Mouse (Mus musculus) heart, postnatal 0 days (tissue): ENCODE data around the gene Ryr3. TPM values are rescaled to one million over a fixed set of nuclear protein-coding genes. Genes with fewer than 3 reads are reported as not detected.

Source experiments
- ATAC-seq: fragments of 200-750 bp; cut with Nextera tagmentation; 2 replicates; pipeline ENCODE4 v1.8.0; 2017; ENCODE audit warnings: low read depth, moderate number of reproducible peaks, moderate library complexity; ENCODE audit not compliant: insufficient read depth
- DNase-seq: peaks from one replicate; pipeline ENCODE4 v3.0.0-alpha.2; 2016; ENCODE audit warnings: low spot score
- H3K27ac ChIP-seq: fragments of 300-500 bp; sonication (generic); 2 replicates; pipeline ENCODE4 v1.5.1; 2014; ENCODE audit warnings: low read depth, mild to moderate bottlenecking
- H3K27me3 ChIP-seq: fragments of 300-500 bp; sonication (generic); 2 replicates; pipeline ENCODE4 v1.6.1; 2014; ENCODE audit warnings: low read length, mixed read lengths; ENCODE audit not compliant: control insufficient read depth, insufficient read depth
- H3K36me3 ChIP-seq: fragments of 300-500 bp; sonication (generic); replicated peaks from 2 replicates; pipeline ENCODE4 v1.6.1; 2014; ENCODE audit warnings: low read length, mixed read lengths; ENCODE audit not compliant: control insufficient read depth, insufficient read depth
- H3K4me1 ChIP-seq: fragments of 300-500 bp; sonication (generic); 2 replicates; pipeline ENCODE4 v1.6.1; 2014; ENCODE audit warnings: antibody characterized with exemption; ENCODE audit not compliant: control insufficient read depth, insufficient read depth
- H3K4me2 ChIP-seq: fragments of 300-500 bp; sonication (generic); 2 replicates; pipeline ENCODE4 v1.6.1; 2014; ENCODE audit warnings: low read depth, mild to moderate bottlenecking, low read length, moderate library complexity
- H3K4me3 ChIP-seq: fragments of 300-500 bp; sonication (generic); 2 replicates; pipeline ENCODE4 v1.5.1; 2014; ENCODE audit warnings: low read depth, low read length
- H3K9ac ChIP-seq: fragments of 300-500 bp; sonication (generic); replicated peaks from 2 replicates; pipeline ENCODE4 v1.6.1; 2014; ENCODE audit warnings: low read depth, low read length, mixed read lengths
- H3K9me3 ChIP-seq: fragments of 300-500 bp; sonication (generic); replicated peaks from 2 replicates; pipeline ENCODE4 v1.6.1; 2016; ENCODE audit warnings: low read length; ENCODE audit not compliant: control insufficient read depth
- CTCF ChIP-seq: IDR thresholded peaks from 2 replicates; pipeline ENCODE4 v1.5.1; 2016; ENCODE audit warnings: antibody characterized with exemption, control low read depth, low read depth
- EP300 ChIP-seq: IDR thresholded peaks from 2 replicates; pipeline ENCODE4 v1.6.1; 2016; ENCODE audit warnings: antibody characterized with exemption, low read depth
- WGBS: fragments of 180-500 bp; shearing (Covaris S2); extraction: QIAGEN DNeasy Blood & Tissue Kit; methylation state at CpG from one replicate; pipeline ENCODE4 v1.1.7; 2014; 5-methylcytosine and 5-hydroxymethylcytosine counted together
- polyA plus RNA-seq: library from polyadenylated mRNA; unstranded; fragments of >200 nt; fragmentation: Nextera tagmentation; extraction: Ambion mirVana; gene quantifications from 2 replicates; pipeline ENCODE4 v1.2.1, GENCODE M21; 2015
- total RNA-seq: library from RNA; depleted of rRNA; stranded (reverse); fragments of >200 nt; gene quantifications from 2 replicates; pipeline ENCODE4 v1.2.3, GENCODE M21; 2014; ENCODE audit warnings: low replicate concordance

Gene Ryr3
- total and polyA plus RNA-seq, 2 experiments from 2014 or later: 4.1 to 14.4 TPM

DNA sequence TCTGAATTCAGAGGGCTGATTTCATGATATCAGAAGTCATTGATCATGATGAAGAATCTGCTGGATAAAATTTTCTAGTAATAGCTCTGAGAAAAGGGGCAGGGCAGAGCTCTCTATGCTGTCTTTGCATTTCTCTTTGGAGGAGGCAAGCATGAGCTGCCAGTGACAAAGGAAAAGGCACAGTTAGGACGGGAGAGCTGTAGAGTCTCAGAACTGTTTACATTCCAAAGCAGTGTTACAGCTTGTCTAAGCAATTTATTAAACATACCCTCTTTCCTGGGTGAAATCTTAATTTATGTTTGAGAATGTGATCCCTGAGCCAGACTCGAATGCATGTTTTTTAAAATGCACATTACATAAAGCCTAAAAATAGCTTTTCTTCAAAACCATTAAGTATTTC is 435.3 kb downstream of the Ryr3 start:
- no peak overlapping the region for H3K4me2 ChIP-seq
- H3K9me3 ChIP-seq: no peaks in the 10 kb centered on the region
- no peak for DNase-seq
- H3K36me3 ChIP-seq: no peaks in the 10 kb centered on the region
- no peak for ATAC-seq
- no peak overlapping the region for H3K4me3 ChIP-seq
- WGBS: 36% methylated on average over 2 of the region's 2 CpGs
- TF ChIP-seq CTCF: no peak
- no peak for TF ChIP-seq EP300
- no peaks in the 10 kb centered on the region for H3K27me3 ChIP-seq
- H3K9ac ChIP-seq: no peak overlapping the region
- H3K4me1 ChIP-seq: no peaks in the 10 kb centered on the region
- no peak overlapping the region for H3K27ac ChIP-seq

DNA sequence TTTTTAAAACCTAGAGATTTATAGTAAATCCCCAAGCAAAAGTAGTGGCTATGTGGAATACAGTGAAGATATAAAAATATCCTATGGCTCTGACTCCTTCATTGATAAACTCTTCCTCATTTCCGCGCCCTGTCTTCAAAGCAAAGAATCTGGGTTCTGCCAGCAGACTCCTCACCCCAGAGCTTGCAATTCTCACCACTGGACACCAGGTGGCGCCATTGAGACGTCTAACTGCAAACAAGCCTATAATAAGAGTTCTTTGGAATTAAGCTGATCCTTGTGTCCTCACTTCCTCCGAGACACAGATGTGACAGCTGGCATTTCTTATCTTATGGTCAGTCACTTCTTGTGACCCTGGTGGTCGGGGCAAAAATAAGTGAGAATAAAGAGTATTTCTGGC is 442.1 kb downstream of the Ryr3 start:
- no peaks in the 10 kb centered on the region for H3K9me3 ChIP-seq
- DNase-seq (peak; percentile 25), ATAC-seq (no peak)
- H3K9ac ChIP-seq: no peak overlapping the region
- no peaks in the 10 kb centered on the region for H3K36me3 ChIP-seq
- TF ChIP-seq CTCF: peak; percentile 72
- TF ChIP-seq EP300: no peak
- H3K4me3 ChIP-seq: no peak overlapping the region
- no peaks in the 10 kb centered on the region for H3K4me1 ChIP-seq
- 17% methylated on average over 6 of the region's 6 CpGs for WGBS
- H3K27ac ChIP-seq: no peak overlapping the region
- H3K27me3 ChIP-seq: no peaks in the 10 kb centered on the region
- H3K4me2 ChIP-seq: no peak overlapping the region

DNA sequence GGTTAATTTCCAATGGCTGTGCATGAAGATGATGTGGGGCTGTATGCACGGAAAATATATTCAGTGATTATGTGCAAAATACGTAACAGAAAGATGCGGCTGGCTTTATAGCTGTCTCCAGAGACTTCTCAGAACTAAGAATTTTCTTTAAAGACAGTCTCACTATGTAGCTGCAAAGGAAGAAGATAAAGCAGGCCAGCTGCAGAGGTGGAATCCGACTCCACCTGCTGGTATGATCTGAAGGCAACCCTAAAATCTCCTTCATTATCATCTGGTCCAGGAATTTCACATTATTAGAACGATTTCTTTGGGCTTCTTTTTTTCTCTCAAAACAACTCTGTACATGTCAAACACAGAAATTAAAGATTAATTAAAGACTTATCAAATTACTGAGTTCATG is 449.2 kb downstream of the Ryr3 start:
- no peak overlapping the region for H3K4me3 ChIP-seq
- ATAC-seq (no peak), DNase-seq (no peak)
- 70% methylated on average over 5 of the region's 5 CpGs for WGBS
- H3K27me3 ChIP-seq: no peaks in the 10 kb centered on the region
- no peak overlapping the region for H3K4me2 ChIP-seq
- H3K36me3 ChIP-seq: no peaks in the 10 kb centered on the region
- H3K9me3 ChIP-seq: no peaks in the 10 kb centered on the region
- TF ChIP-seq CTCF (peak; percentile 49), EP300 (no peak)
- no peak overlapping the region for H3K27ac ChIP-seq
- H3K4me1 ChIP-seq: no peaks in the 10 kb centered on the region
- H3K9ac ChIP-seq: no peak overlapping the region

DNA sequence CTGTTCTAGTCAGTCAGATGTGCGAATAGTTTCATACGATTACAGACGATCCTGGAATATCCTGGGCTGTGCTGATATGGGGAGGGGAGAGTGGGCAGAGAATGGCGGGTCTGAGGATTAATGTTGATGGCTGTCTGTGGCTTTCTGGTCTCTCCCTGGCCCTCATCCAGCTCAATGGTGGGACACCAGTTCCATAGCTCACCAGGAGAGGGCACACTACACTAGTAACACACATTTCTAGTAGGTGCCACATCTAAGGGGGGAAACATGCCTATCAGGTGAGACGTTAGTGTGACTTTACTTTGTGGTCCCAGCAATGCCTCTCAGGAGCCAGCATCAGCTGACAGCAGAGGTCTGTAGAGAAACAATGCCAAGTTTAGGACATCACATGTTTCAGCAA is 451.9 kb downstream of the Ryr3 start:
- Histone ChIP-seq H3K9ac (no peak overlapping the region), H3K27ac (no peak overlapping the region), H3K27me3 (no peaks in the 10 kb centered on the region), H3K4me1 (no peaks in the 10 kb centered on the region), H3K4me3 (no peak overlapping the region), H3K4me2 (no peak overlapping the region), H3K36me3 (no peaks in the 10 kb centered on the region), H3K9me3 (no peaks in the 10 kb centered on the region)
- ATAC-seq (no peak), DNase-seq (no peak)
- WGBS: 49% methylated on average over 5 of the region's 5 CpGs
- TF ChIP-seq CTCF (peak; percentile 46), EP300 (no peak)

DNA sequence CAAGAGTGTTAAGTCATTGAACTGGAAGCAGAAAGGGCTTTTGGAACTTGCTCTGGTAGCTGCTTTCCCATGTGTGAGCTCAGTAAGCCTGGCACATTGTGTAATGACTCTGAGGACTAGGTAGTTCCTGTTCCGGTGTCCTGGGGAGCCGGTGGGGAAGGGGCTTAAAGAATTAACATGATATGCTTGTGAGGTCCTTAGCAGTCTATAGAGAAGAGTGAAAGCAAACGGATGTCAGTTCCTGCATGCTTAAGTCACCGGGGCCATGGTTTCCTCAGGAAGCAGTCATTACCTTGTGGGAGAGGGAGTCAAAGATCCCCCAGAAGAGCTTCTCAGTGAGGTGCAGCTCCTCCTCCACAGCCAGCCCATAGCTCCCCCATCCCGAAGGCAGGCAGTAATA is 452.6 kb downstream of the Ryr3 start:
- H3K36me3 ChIP-seq: no peaks in the 10 kb centered on the region
- DNase-seq (no peak), ATAC-seq (no peak)
- no peak overlapping the region for H3K9ac ChIP-seq
- H3K27me3 ChIP-seq: no peaks in the 10 kb centered on the region
- TF ChIP-seq EP300 (no peak), CTCF (no peak)
- no peak overlapping the region; the same call in 1 of the 2 replicates for H3K4me2 ChIP-seq
- WGBS: 51% methylated on average over 5 of the region's 5 CpGs
- H3K27ac ChIP-seq: no peak overlapping the region
- no peak overlapping the region for H3K4me3 ChIP-seq
- no peaks in the 10 kb centered on the region for H3K9me3 ChIP-seq
- H3K4me1 ChIP-seq: no peaks in the 10 kb centered on the region

DNA sequence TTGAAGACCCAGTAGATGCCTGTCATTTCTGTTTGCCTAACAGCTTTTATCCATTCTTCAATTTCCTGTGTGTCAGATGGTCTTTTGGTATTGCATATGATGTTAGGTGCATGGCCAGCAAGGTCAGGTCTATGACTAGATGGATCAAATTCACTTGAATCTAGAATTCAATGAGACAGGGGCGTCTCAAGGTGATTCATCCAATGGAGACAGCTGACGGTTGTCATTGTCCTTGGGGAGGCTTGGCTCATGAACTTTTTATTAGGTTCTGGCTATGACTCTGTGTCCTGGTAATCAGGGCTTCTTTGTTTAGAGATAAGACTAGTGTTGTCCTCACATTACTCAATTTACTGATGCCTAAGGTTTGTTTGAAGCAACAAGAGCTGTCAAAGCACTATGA is 454.9 kb downstream of the Ryr3 start:
- Histone ChIP-seq H3K4me2 (no peak overlapping the region), H3K9me3 (no peaks in the 10 kb centered on the region), H3K27me3 (no peaks in the 10 kb centered on the region), H3K4me1 (no peaks in the 10 kb centered on the region), H3K27ac (no peak overlapping the region), H3K4me3 (no peak overlapping the region), H3K9ac (no peak overlapping the region), H3K36me3 (no peaks in the 10 kb centered on the region)
- DNase-seq: no peak
- WGBS: 64% methylated on average over 2 of the region's 2 CpGs
- ATAC-seq: no peak
- TF ChIP-seq EP300 (no peak), CTCF (no peak)
